Mouse (Mus musculus) layer of hippocampus, adult 8-10 months (tissue): ENCODE results near the gene Smim14. TPM values are rescaled to one million over a fixed set of nuclear protein-coding genes. Genes with fewer than 3 reads are reported as not detected.

Experiments used
- DNase-seq, 2 experiments: peaks; one replicate each; pipeline ENCODE4 v3.0.0; 2022; ENCODE audit warnings: low spot score in 2 of 2
- total RNA-seq, 4 experiments: library from RNA; stranded (reverse); gene quantifications; 2 replicates each; pipeline ENCODE4 v1.2.4; 2022

The Smim14 gene
- total RNA-seq, 4 experiments from 2014 or later, result 147 to 159 (median 153) TPM

- no peak for DNase-seq
Observed at GRCm38 (mm10) chr5:65466911-65467310, 70.1 kb downstream of the Smim14 start.

GRCm38 (mm10) chr5:65460361-65460760 is 76.6 kb downstream of the Smim14 start:
- DNase-seq, result no peak

- DNase-seq, result no peak
Observed at GRCm38 (mm10) chr5:65459454-65459853, 77.5 kb downstream of the Smim14 start.

- no peak for DNase-seq
Observed at GRCm38 (mm10) chr5:65457846-65458245, 79.1 kb downstream of the Smim14 start.

GRCm38 (mm10) chr5:65457086-65457827 is 79.7 kb downstream of the Smim14 start:
- no peak for DNase-seq

GRCm38 (mm10) chr5:65454771-65455170 is 82.2 kb downstream of the Smim14 start:
- DNase-seq, result no peak

GRCm38 (mm10) chr5:65448941-65449340 is 88.0 kb downstream of the Smim14 start:
- DNase-seq, result no peak

GRCm38 (mm10) chr5:65447826-65448225 is 89.2 kb downstream of the Smim14 start:
- no peak for DNase-seq

- DNase-seq, result no peak
Observed at GRCm38 (mm10) chr5:65446756-65447155, 90.2 kb downstream of the Smim14 start.

- no peak for DNase-seq
Observed at GRCm38 (mm10) chr5:65444981-65445380, 92.0 kb downstream of the Smim14 start.

- DNase-seq, result no peak
Observed at GRCm38 (mm10) chr5:65438041-65438440, 98.9 kb downstream of the Smim14 start.

GRCm38 (mm10) chr5:65435806-65436561 is 101.0 kb downstream of the Smim14 start, which contains the start of gene Ugdh:
Ugdh (minus strand) TSS chr5:65435949.
- DNase-seq, result peak; percentile 94 to 95

- DNase-seq, result no peak
Observed at GRCm38 (mm10) chr5:65435363-65435805, 101.6 kb downstream of the Smim14 start.

- no peak for DNase-seq
Observed at GRCm38 (mm10) chr5:65434471-65435362, 102.3 kb downstream of the Smim14 start.

GRCm38 (mm10) chr5:65429441-65429840 is 107.5 kb downstream of the Smim14 start:
- DNase-seq, result no peak

GRCm38 (mm10) chr5:65428321-65428720 is 108.7 kb downstream of the Smim14 start:
- no peak for DNase-seq

- no peak for DNase-seq
Observed at GRCm38 (mm10) chr5:65425251-65425650, 111.7 kb downstream of the Smim14 start.

- no peak for DNase-seq
Observed at GRCm38 (mm10) chr5:65424215-65424614, 112.8 kb downstream of the Smim14 start.

- DNase-seq, result no peak
Observed at GRCm38 (mm10) chr5:65422803-65423202, 114.2 kb downstream of the Smim14 start.

GRCm38 (mm10) chr5:65420822-65421221 is 116.2 kb downstream of the Smim14 start:
- DNase-seq, result no peak

GRCm38 (mm10) chr5:65419136-65419535 is 117.8 kb downstream of the Smim14 start:
- DNase-seq, result no peak
